In the genomic region with DNA sequence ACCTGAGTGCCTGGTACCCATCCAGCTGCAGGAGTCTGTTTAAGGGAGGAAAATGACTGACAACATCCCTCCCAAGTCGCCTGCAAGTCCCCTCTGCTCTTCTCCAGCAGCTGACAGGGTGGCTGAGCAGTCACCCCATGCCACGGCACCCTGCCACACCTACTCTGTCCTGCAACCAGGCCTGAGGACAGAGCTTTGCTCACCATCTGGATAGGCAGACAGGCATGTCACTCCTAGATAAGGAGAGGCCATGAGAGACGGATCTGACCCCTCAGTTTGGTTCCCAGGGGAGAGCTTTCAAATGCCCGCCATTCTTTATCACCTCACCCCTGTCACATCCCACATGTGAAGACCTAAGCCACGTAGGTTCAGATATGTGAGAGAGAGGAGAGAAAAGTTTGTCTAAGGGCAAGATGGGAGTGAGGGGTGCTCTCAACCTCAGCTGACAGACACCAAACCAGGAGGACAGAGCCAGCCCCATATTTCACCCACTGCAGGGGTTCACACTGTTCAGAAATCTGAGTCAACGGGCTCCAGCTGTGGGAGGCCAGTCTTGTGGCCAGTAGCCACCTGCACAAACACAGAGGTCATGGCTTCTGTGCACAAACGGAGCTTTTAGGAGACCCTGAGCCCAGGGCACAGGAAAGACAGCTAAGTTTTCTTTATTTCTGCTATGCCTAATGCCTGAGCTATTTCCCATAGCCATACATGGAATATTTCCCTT, we compare ENCODE assay signal across 17 mouse cellular contexts.
DNase-seq lines count a peak whose midpoint lies in the region; ATAC-seq and TF ChIP-seq lines count a peak whose summit lies in the region.
"Had no signal": no experiment of that assay in that cellular context is flagged by ENCODE, and none has a peak within 500 bp of the region (broad histone marks: within the 10 kb centered on the region; RNA-seq: fewer than 3 reads in every experiment).

No protein-coding gene starts in this region.

- 0 out of 2 replicates have a peak, but pooled peaks cover 3% of the 10 kb centered on the region for H3K9me3 ChIP-seq in kidney, embryonic 15.5 days (replicated peaks)
- H3K9me3 ChIP-seq in midbrain, embryonic 14.5 days (ENCODE audit: control insufficient read depth, low read length), result no peaks in the 10 kb centered on the region
- H3K9me3 ChIP-seq in midbrain, postnatal 0 days (ENCODE audit: low read length), result no peaks in the 10 kb centered on the region
- no peaks in the 10 kb centered on the region for H3K9me3 ChIP-seq in neural tube, embryonic 11.5 days (ENCODE audit: control insufficient read depth, low read length)
- H3K9me3 ChIP-seq: heart, embryonic 15.5 days; liver, embryonic 15.5 days had no signal

- peaks cover 22% of the 10 kb centered on the region; the same call in 1 of the 2 replicates for H3K4me1 ChIP-seq in kidney, embryonic 15.5 days
- H3K4me1 ChIP-seq in midbrain, embryonic 14.5 days (ENCODE audit: control insufficient read depth, insufficient read depth, low read length), result 0 out of 2 replicates have a peak, but pooled peaks cover 2% of the 10 kb centered on the region
- H3K4me1 ChIP-seq in midbrain, postnatal 0 days (ENCODE audit: insufficient read depth, low read length), result no peaks in the 10 kb centered on the region
- H3K4me1 ChIP-seq in neural tube, embryonic 11.5 days (ENCODE audit: control insufficient read depth, insufficient read depth, low read length), result peaks cover 11% of the 10 kb centered on the region; the same call in 1 of the 2 replicates
- H3K4me1 ChIP-seq: heart, embryonic 15.5 days; liver, embryonic 15.5 days; megakaryocyte, embryonic 14.5 days had no signal

- no peak overlapping the region for H3K9ac ChIP-seq in kidney, embryonic 15.5 days
- no peak overlapping the region for H3K9ac ChIP-seq in midbrain, embryonic 14.5 days (replicated peaks; ENCODE audit: low read length)
- no peak overlapping the region for H3K9ac ChIP-seq in midbrain, postnatal 0 days (replicated peaks; ENCODE audit: low read length, poor library complexity, severe bottlenecking)
- H3K9ac ChIP-seq in neural tube, embryonic 11.5 days (ENCODE audit: low read length), result no peak overlapping the region
- H3K9ac ChIP-seq: heart, embryonic 15.5 days; liver, embryonic 15.5 days had no signal

- H3K4me3 ChIP-seq in kidney, embryonic 15.5 days (replicated peaks), result no peak overlapping the region
- no peak overlapping the region for H3K4me3 ChIP-seq in midbrain, embryonic 14.5 days (replicated peaks; ENCODE audit: low read depth, low read length)
- no peak overlapping the region for H3K4me3 ChIP-seq in midbrain, postnatal 0 days (ENCODE audit: low read depth, low read length)
- no peak overlapping the region for H3K4me3 ChIP-seq in neural tube, embryonic 11.5 days (ENCODE audit: low read depth, low read length)
- H3K4me3 ChIP-seq: erythroblast, embryonic 14.5 days; heart, embryonic 15.5 days; liver, embryonic 15.5 days; megakaryocyte, embryonic 14.5 days; myocyte had no signal

- no peak for DNase-seq in kidney, postnatal 36 days
- DNase-seq in midbrain, embryonic 14.5 days, result no peak
- no peak for DNase-seq in midbrain, postnatal 0 days (ENCODE audit: low spot score)
- peak; percentile 67 for DNase-seq in embryo, embryonic 11 days
- peak; percentile 22 for DNase-seq in neural tube, embryonic 11.5 days (ENCODE audit: low spot score)
- DNase-seq in frontal cortex, postnatal 25 days (ENCODE audit: low spot score in 2 of 2), result no peak
- DNase-seq: cerebellum, postnatal 10 days; heart, adult 11 months; layer of hippocampus, postnatal 36 days; lung, postnatal 10 days had no signal

- peaks cover 24% of the 10 kb centered on the region for H3K36me3 ChIP-seq in kidney, embryonic 15.5 days
- 0 out of 2 replicates have a peak, but pooled peaks cover 7% of the 10 kb centered on the region for H3K36me3 ChIP-seq in midbrain, embryonic 14.5 days (ENCODE audit: control insufficient read depth, insufficient read depth, low read length)
- H3K36me3 ChIP-seq in midbrain, postnatal 0 days (ENCODE audit: insufficient read depth, low read length), result peaks cover 11% of the 10 kb centered on the region
- H3K36me3 ChIP-seq in neural tube, embryonic 11.5 days (ENCODE audit: control insufficient read depth, insufficient read depth, low read length), result no peaks in the 10 kb centered on the region
- H3K36me3 ChIP-seq: liver, embryonic 15.5 days had no signal

- no peak overlapping the region for H3K27ac ChIP-seq in kidney, embryonic 15.5 days
- H3K27ac ChIP-seq in midbrain, embryonic 14.5 days (replicated peaks; ENCODE audit: low read depth, low read length), result 0 out of 2 replicates have a peak overlapping the region, but pooled peaks have one; percentile 15
- H3K27ac ChIP-seq in midbrain, postnatal 0 days (ENCODE audit: low read depth, low read length), result no peak overlapping the region
- H3K27ac ChIP-seq in neural tube, embryonic 11.5 days (ENCODE audit: low read depth, low read length), result no peak overlapping the region
- H3K27ac ChIP-seq: heart, embryonic 15.5 days; liver, embryonic 15.5 days had no signal

- H3K4me2 ChIP-seq in kidney, embryonic 15.5 days, result no peak overlapping the region
- H3K4me2 ChIP-seq in midbrain, embryonic 14.5 days (ENCODE audit: low read length), result no peak overlapping the region
- H3K4me2 ChIP-seq in midbrain, postnatal 0 days (ENCODE audit: low read depth, low read length, poor library complexity, severe bottlenecking), result no peak overlapping the region
- H3K4me2 ChIP-seq in neural tube, embryonic 11.5 days (ENCODE audit: low read depth), result no peak overlapping the region
- H3K4me2 ChIP-seq: heart, embryonic 15.5 days; liver, embryonic 15.5 days had no signal

- TF ChIP-seq CTCF in midbrain, postnatal 0 days (IDR thresholded peaks at IDR 0.05), result no peak

- H3K27me3 ChIP-seq in kidney, embryonic 15.5 days, result no peaks in the 10 kb centered on the region
- H3K27me3 ChIP-seq in midbrain, embryonic 14.5 days (ENCODE audit: control insufficient read depth, insufficient read depth, low read length), result no peaks in the 10 kb centered on the region
- no peaks in the 10 kb centered on the region for H3K27me3 ChIP-seq in midbrain, postnatal 0 days (ENCODE audit: insufficient read depth, low read length)
- H3K27me3 ChIP-seq in neural tube, embryonic 11.5 days (ENCODE audit: control insufficient read depth, insufficient read depth, low read length), result no peaks in the 10 kb centered on the region
- H3K27me3 ChIP-seq: heart, embryonic 15.5 days; liver, embryonic 15.5 days; megakaryocyte, embryonic 14.5 days had no signal

- peak; percentile 70; the same call in 1 of the 2 replicates for ATAC-seq in kidney, embryonic 15.5 days (replicated peaks; ENCODE audit: low FRiP score)
- ATAC-seq in midbrain, embryonic 14.5 days (ENCODE audit: low FRiP score, low TSS enrichment), result no peak
- ATAC-seq in midbrain, postnatal 0 days (ENCODE audit: low FRiP score), result no peak
- ATAC-seq in neural tube, embryonic 11.5 days (ENCODE audit: insufficient read depth, low FRiP score, low TSS enrichment), result no peak
- ATAC-seq: intestine, embryonic 16.5 days had no signal

- WGBS in kidney, embryonic 15.5 days, result 27% methylated on average over 7 of the region's 7 CpGs
- WGBS in midbrain, embryonic 14.5 days, result 65% methylated on average over 7 of the region's 7 CpGs
- WGBS in midbrain, postnatal 0 days, result 57% methylated on average over 7 of the region's 7 CpGs
- 36% methylated on average over 7 of the region's 7 CpGs for WGBS in neural tube, embryonic 11.5 days

Comparison
In these comparisons a context has a peak if more than half of its experiments do, and no peak if none do; other contexts are left out.
1. DNase-seq: peak in embryo, embryonic 11 days (single experiment) and neural tube, embryonic 11.5 days (single experiment); none in kidney, postnatal 36 days (0 of 2), midbrain, embryonic 14.5 days (single experiment), midbrain, postnatal 0 days (single experiment) and frontal cortex, postnatal 25 days (0 of 2).